Mouse (Mus musculus): ENCODE results near the gene Gm10340.
"Not testable (repeated sequence)": the region's sequence is repeated elsewhere in the genome, so short reads cannot be mapped to it uniquely, and the experiment has no call there.

The Gm10340 gene

DNA sequence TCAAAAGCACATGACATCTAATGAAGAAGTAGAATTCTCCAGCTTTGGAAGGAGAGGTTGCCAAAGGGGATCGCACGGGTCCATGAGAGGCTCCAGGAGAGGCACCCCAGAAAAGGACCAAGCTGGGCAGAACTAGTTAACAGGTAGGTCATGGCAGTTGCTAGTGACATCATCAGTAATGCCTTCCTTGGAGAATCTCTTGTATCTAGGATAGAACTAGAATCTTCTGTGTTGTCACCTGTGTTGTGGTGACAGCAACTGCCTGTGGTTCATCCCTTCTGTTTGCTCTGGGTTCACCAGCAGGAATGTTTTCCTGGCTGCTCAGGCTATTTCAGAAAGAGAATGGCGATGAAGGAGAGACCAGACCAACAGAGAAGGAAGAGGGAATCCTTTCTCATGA lies at the start of gene Gm10340:
TSS of gene Gm10340 (plus strand) at position 301 of the 400 bp plus-strand sequence.
- DNase-seq = not testable (repeated sequence)

DNA sequence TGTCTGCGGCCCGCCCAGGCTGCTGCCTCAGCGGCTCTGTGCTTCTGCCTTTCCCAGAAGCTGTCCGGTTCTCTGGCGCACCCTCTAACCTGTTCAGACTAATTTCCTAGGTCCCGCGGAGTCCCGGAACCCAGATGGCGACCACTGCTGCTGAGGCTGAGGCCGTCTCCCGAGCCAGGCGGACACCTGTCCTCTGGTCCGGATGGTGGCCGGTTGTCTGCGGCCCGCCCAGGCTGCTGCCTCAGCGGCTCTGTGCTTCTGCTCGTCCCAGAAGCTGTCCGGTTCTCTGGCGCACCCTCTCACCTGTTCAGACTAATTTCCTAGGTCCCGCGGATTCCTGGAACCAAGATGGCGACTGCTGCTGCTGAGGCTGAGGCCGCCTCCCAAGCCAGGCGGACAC lies 17.7 kb upstream of the Gm10340 start:
- not testable (repeated sequence) for DNase-seq

DNA sequence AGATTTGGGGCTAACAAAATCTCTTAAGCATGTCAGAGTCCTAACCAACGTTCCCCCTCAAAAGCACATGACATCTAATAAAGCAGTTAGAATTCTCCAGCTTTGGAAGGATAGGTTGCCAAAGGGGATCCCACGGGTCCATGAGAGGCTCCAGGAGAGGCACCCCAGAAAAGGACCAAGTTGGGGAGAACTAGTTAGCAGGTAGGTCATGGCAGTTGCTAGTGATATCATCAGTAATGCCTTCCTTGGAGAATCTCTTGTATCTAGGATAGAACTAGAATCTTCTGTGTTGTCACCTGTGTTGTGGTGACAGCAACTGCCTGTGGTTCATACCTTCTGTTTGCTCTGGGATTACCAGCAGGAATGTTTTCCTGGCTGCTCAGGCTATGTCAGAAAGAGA lies 54.2 kb downstream of the Gm10340 start, which contains the start of gene Gm5795:
TSS of gene Gm5795 (plus strand) at position 301 of the 400 bp plus-strand sequence.
- not testable (repeated sequence) for DNase-seq

All from cerebellum, postnatal 14 days (tissue).